Mouse (Mus musculus): Measurements from ENCODE around the gene Tfdp2.
"Not testable (repeated sequence)": the region's sequence is repeated elsewhere in the genome, so short reads cannot be mapped to it uniquely, and the experiment has no call there.

Gene Tfdp2

GRCm38 (mm10) chr9:96308816-96309215 lies 112.7 kb downstream of the Tfdp2 start:
- CTCF ChIA-PET, result no interaction called here

DNA sequence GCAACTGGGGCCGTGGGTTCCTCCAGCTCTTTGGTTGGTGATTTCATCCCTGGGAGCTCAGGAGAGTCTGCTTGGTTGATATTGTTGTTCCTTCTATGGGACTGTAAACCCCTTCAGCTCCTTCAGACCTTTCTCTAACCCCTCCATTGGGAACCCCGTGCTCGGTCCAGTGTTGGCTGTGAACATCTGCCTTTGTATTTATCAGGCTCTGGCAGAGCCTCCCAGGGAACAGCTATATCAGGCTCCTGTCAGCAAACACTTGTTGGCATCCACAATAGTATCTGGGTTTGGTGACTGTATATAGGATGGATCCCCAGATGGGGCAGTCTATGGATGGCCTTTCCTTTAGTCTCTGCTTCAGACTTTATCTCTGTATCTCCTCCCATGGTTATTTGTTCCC lies 116.0 kb downstream of the Tfdp2 start:
- CTCF ChIA-PET, result no interaction called here

DNA sequence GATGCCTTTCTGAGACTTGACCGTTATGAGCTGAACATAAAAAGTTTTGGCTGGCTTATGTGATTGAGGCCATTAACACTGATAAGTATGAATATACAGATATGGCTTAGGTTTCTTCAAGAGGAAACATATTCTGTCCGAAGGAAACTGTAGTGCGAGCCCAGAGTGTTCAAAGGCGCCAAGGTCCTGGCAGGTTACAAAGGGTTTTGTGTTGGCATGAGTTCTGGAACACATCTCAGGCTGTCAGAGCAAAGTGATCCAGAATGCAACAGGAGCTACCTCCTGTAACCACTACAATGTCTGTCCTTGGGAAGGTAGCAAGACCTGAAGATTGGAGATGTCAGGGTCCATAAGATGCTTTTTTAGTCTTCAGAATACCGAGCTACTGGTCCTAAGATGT lies 123.3 kb downstream of the Tfdp2 start:
- CTCF ChIA-PET, result no interaction called here

DNA sequence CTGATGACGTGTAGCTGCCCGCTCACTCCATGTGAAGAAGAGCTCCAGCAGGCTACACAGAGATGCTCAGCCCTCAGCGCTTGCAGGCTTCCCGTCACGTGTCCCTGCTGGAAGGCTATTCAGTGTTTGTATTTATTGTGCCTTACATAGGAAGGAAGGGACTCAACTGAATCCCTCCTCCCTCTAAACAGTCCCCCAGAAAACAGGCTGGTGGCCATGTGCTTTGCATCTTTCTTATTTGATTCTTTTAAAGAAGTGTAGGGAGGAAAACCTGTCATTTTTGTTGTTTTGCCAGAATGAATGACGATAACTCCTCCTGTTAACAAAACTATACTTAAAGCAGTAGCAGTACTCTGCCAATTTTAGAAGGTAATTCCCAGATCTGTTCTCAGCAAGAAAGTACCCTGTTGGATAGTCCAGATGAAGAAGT lies 124.5 kb downstream of the Tfdp2 start:
- CTCF ChIA-PET, result no interaction called here

GRCm38 (mm10) chr9:96322411-96323152 lies 126.5 kb downstream of the Tfdp2 start:
- CTCF ChIA-PET, result no interaction called here

DNA sequence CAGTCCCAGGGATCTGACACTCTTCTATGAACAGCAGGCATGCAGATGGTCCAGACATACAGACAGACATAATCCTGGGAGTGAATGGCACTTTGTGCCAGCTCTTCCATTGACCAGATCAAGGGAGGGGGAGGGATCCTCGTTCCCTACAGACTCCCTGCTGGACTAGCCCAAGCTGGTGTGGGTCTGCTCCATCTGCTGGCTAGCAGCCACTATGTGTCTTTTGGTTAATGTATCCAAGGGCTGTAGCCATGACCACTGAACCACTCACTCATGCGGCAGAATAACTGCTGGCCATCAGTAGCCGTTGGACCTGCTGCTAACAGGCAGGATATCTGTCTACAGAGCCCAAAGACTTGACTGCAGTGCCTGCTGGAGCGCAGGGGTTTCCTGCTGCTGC lies 128.4 kb downstream of the Tfdp2 start:
- CTCF ChIA-PET, result no interaction called here

GRCm38 (mm10) chr9:96326496-96326923 lies 130.4 kb downstream of the Tfdp2 start:
- CTCF ChIA-PET, result interaction anchor here (0.6 kb wide), 1 partner anchor 758 kb away, joined by 4 read pairs; no protein-coding TSS in a partner anchor

DNA sequence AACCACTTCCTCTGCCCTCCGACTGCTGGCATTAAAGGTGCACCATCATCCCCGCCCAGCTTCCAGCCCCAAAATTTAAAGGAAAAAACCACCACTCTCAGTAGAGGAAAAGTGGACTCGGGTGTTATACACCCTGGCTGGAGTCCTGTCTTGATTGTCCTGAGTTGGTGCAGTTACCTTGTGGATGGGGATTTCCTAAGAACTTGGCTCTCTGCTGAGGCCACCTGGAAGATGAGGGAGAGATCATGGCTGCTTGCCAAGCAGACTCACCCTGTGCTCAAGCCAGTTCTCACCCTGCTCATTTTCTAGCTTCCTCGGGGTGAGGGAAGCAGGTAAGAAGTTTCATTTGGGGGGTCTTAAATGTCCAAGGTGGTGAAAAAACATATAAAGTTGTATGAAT lies 132.2 kb downstream of the Tfdp2 start:
- CTCF ChIA-PET, result no interaction called here

- CTCF ChIA-PET, result no interaction called here
Observed at GRCm38 (mm10) chr9:96331146-96331545, 135.1 kb downstream of the Tfdp2 start.

- CTCF ChIA-PET, result no interaction called here
Observed at GRCm38 (mm10) chr9:96345750-96346149, 149.7 kb downstream of the Tfdp2 start.

- CTCF ChIA-PET, result interaction anchor here (0.6 kb wide), 1 partner anchor 604 kb away, joined by 5 read pairs; no protein-coding TSS in a partner anchor
Observed at GRCm38 (mm10) chr9:96348885-96349284, 152.8 kb downstream of the Tfdp2 start.

GRCm38 (mm10) chr9:96350010-96350409 lies 153.9 kb downstream of the Tfdp2 start:
- CTCF ChIA-PET, result interaction anchor here (0.6 to 0.7 kb wide), 2 partner anchors 17 to 64 kb away, joined by 3 to 5 read pairs; no protein-coding TSS in a partner anchor

DNA sequence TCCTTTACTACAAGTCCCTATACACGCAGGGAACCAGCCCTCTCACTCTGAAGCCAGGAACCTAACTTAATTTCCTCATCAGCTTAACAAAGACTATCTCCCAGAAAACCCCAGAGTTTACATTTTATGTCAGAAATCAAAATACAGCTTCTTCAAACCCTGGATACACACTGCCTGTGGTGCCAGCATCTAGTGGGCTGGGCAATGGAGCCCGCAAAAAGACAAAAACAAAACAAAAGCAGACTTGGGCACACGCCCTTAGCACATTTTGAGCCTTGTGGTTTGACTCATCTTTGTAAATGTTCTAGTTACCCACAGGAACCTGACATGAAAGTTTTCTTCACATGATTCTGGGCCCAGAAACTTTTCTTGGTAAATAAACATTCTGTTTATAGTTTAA lies 154.4 kb downstream of the Tfdp2 start:
- CTCF ChIA-PET, result interaction anchor here (0.5 to 0.7 kb wide), 3 partner anchors 16 to 261 kb away, joined by 3 to 7 read pairs (median 5); no protein-coding TSS in a partner anchor

- CTCF ChIA-PET, result not testable (repeated sequence)
Observed at GRCm38 (mm10) chr9:96351771-96352170, 155.7 kb downstream of the Tfdp2 start.

DNA sequence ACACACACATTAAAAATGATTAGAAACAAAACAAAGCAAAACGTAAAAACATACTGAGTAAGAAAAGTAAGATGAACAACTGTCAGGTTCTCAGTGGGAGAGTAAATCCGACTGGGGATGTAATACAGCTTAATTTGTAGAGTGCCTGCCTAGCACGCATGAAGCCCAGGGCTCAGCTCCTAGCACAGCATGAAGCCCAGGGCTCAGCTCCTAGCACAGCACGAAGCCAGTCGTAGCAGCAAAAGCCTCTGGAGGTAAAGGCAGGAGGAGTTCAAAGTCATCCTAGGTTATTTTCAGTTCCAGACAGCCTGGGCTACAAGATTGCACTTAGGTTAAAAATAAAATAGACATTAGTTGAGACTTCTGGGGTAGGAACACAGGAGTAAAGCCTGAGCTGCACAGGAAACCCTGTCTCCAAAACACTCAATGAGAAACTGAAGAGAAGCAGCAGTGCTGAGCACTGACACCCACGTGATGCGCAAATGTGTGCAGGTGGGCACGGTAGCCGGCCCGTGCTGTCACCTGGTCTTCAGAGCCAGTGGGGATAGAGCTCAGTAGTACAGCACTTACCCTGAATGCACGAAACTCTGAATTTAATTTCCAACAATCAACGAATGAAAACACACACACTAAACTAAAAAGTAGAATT lies 157.2 kb downstream of the Tfdp2 start:
- CTCF ChIA-PET, result interaction anchor here (0.6 kb wide), 1 partner anchor 8 kb away, joined by 3 read pairs; no protein-coding TSS in a partner anchor

DNA sequence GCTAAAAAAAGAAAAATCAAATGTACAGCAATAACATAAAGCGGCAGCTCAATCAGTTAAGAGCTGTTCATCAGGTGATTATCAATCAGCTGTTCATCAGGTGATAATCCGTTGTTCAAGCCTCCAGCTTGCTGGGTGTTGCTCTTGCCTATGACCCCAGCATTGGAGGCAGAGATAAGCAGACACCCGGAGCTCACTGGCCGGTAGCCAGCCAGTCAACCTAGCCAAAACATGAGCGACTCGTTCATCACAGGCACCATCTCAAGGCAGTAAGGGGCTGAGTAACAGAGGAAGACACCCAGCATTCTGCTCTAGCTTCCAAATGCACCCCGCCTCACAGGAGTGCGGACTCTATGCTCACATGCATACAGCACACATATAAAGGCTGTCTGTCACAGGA lies 157.7 kb downstream of the Tfdp2 start:
- CTCF ChIA-PET, result no interaction called here

DNA sequence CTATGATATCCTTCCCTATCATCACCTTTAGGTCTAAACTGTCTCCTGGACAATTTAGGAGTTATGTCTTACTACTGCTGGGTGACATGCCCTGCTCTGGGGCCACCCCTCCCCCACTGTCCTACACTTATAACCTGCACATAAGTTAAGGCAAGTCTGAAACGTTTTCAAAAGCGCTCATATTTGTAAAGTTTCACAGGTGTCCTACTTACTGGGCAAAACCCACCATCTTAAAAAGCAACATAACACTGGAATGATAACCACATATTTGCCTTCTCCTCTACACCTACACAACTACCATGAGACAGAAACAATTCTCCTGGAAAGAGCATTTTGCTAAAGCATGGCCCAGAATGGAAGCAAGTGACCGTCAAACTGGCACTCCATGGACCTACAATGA lies 164.0 kb downstream of the Tfdp2 start:
- CTCF ChIA-PET, result no interaction called here

- CTCF ChIA-PET, result no interaction called here
Observed at GRCm38 (mm10) chr9:96363581-96364140, 167.6 kb downstream of the Tfdp2 start.

DNA sequence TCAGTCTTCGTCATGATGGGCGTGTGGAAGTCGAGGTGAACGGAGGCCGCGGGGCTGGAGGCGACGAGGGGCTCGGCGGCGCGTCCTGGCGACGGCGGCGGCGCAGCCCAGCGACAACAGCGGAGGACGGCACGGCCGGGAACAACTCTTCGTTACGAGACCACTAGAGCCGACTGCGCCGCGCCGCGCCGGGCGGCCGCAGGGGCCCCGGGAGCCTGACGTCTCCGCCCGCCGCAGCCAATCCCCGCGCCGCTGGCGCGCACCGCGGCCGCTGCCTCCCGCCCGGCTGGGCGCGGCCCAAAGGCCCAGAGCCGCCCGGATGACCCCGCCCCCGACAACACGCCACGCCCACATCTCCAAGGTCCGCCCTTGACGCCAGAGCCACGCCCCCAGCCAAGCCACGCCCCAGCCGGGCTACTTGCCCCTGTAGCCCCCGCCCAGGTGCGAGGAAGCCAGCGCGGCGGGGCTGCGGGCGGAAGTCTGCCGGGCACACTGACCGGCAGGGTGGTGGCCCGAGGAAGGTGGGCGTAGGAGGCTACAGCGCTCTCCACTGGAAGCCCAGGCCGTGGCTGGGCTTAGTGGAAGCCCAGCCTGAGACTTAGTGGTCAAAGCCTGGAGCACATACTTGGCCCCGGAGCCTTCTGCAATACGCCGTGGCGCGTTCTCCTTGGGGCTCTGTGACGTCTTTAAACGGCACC lies 168.2 kb downstream of the Tfdp2 start, which contains the start of gene Atp1b3:
Gene Atp1b3, minus strand, starts transcription at position 302 of the 698 bp plus-strand sequence.
- CTCF ChIA-PET, result no interaction called here

GRCm38 (mm10) chr9:96365271-96365872 lies 169.3 kb downstream of the Tfdp2 start:
- CTCF ChIA-PET, result interaction anchor here (0.7 kb wide), 1 partner anchor 37 kb away, joined by 3 read pairs; no protein-coding TSS in a partner anchor

DNA sequence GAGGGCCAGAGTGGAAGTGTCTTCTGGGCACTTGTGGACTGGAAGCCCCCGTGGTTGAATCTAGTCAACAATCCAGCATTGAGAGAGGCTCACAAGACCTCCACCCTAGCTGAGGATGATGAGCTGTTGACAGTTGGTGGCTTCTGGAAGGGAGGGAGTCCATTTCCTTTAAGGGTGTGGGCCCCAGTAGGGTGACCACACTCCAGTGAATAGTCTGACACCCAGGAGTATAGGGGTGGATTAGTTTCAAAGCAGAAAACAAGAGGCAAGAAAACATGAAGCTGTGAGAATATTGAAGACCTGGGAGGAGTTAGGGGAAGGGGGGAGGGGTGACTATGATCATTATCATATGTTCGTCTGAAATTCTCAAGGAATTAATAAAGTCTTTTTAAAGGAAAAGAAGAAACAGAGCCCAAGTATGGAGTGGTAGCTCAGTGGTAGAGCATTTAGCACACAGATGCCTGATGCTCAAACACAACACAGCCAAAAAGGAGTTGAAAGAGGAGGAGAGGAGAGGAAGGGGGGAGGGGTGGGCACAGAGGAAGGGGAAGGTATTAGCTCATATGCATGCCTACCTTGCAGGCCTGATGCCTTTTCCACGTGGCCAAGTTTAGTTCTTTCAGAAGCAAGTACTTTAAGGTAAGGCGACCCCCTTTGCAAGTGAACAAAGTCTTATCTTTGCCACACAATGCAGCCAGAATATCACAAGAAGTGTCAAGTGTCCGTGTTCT lies 173.7 kb downstream of the Tfdp2 start:
- CTCF ChIA-PET, result interaction anchor here (0.7 kb wide), 2 partner anchors 13 to 89 kb away, joined by 5 to 11 read pairs; no protein-coding TSS in a partner anchor
